Mouse (Mus musculus): ENCODE data around the gene Rrp1. TPM values are rescaled to one million over a fixed set of nuclear protein-coding genes. Genes with fewer than 3 reads are reported as not detected.
A peak's percentile ranks its signal among the peaks of the same experiment; 100 is the strongest.

Rrp1 gene
- polyA plus RNA-seq (2012; rRNA removed) = 149 and 195 TPM in 2 replicates

- peak; percentile 89 for DNase-seq (ENCODE audit: low spot score)
These were observed at the start of gene Rrp1 for GRCm38 (mm10) chr10:78412319-78413151. Rrp1 (minus strand) TSS chr10:78413043.

- DNase-seq (ENCODE audit: low spot score) = no peak
These were observed 48.9 kb upstream of the Rrp1 start for GRCm38 (mm10) chr10:78461767-78462166.

GRCm38 (mm10) chr10:78460463-78460862 lies 47.6 kb upstream of the Rrp1 start:
- no peak for DNase-seq (ENCODE audit: low spot score)

GRCm38 (mm10) chr10:78458348-78459111 lies 45.7 kb upstream of the Rrp1 start:
- no peak for DNase-seq (ENCODE audit: low spot score)

GRCm38 (mm10) chr10:78457495-78458347 lies 44.9 kb upstream of the Rrp1 start:
- DNase-seq (ENCODE audit: low spot score) = no peak

GRCm38 (mm10) chr10:78456696-78457095 lies 43.9 kb upstream of the Rrp1 start:
- no peak for DNase-seq (ENCODE audit: low spot score)

GRCm38 (mm10) chr10:78452641-78453040 lies 39.8 kb upstream of the Rrp1 start:
- no peak for DNase-seq (ENCODE audit: low spot score)

GRCm38 (mm10) chr10:78450761-78451160 lies 37.9 kb upstream of the Rrp1 start:
- DNase-seq (ENCODE audit: low spot score) = no peak

GRCm38 (mm10) chr10:78447396-78447795 lies 34.6 kb upstream of the Rrp1 start:
- no peak for DNase-seq (ENCODE audit: low spot score)

GRCm38 (mm10) chr10:78446195-78446594 lies 33.4 kb upstream of the Rrp1 start:
- DNase-seq (ENCODE audit: low spot score) = no peak

- no peak for DNase-seq (ENCODE audit: low spot score)
These were observed 29.4 kb upstream of the Rrp1 start for GRCm38 (mm10) chr10:78442292-78442691.

- no peak for DNase-seq (ENCODE audit: low spot score)
These were observed 28.8 kb upstream of the Rrp1 start for GRCm38 (mm10) chr10:78441606-78442005.

- DNase-seq (ENCODE audit: low spot score) = no peak
These were observed 28.0 kb upstream of the Rrp1 start for GRCm38 (mm10) chr10:78440812-78441211.

- no peak for DNase-seq (ENCODE audit: low spot score)
These were observed 27.1 kb upstream of the Rrp1 start for GRCm38 (mm10) chr10:78439990-78440389.

- no peak for DNase-seq (ENCODE audit: low spot score)
These were observed 26.7 kb upstream of the Rrp1 start for GRCm38 (mm10) chr10:78439550-78439949.

GRCm38 (mm10) chr10:78438094-78438493 lies 25.3 kb upstream of the Rrp1 start:
- DNase-seq (ENCODE audit: low spot score) = peak; percentile 69

GRCm38 (mm10) chr10:78432853-78433252 lies 20.0 kb upstream of the Rrp1 start:
- DNase-seq (ENCODE audit: low spot score) = no peak

- DNase-seq (ENCODE audit: low spot score) = no peak
These were observed 16.9 kb upstream of the Rrp1 start for GRCm38 (mm10) chr10:78429776-78430175.

- DNase-seq (ENCODE audit: low spot score) = no peak
These were observed 16.3 kb upstream of the Rrp1 start for GRCm38 (mm10) chr10:78429180-78429579.

GRCm38 (mm10) chr10:78428070-78428469 lies 15.2 kb upstream of the Rrp1 start:
- no peak for DNase-seq (ENCODE audit: low spot score)

GRCm38 (mm10) chr10:78426117-78426735 lies 13.4 kb upstream of the Rrp1 start:
- no peak for DNase-seq (ENCODE audit: low spot score)

All from urinary bladder, adult 2 months (tissue).